Mouse (Mus musculus) embryonic facial prominence, embryonic 14.5 days (tissue): ENCODE data around the gene Coro1c. TPM values are rescaled to one million over a fixed set of nuclear protein-coding genes. Genes with fewer than 3 reads are reported as not detected.

Experiments used
- ATAC-seq: fragments of 200-750 bp; cut with Nextera tagmentation; 2 replicates; pipeline ENCODE4 v1.8.0; 2017; ENCODE audit warnings: low read depth, moderate number of reproducible peaks, moderate TSS enrichment
- DNase-seq: peaks from one replicate; pipeline ENCODE4 v3.0.0-alpha.2; 2015; ENCODE audit warnings: low spot score
- H3K27ac ChIP-seq: fragments of 300-500 bp; sonication (generic); replicated peaks from 2 replicates; pipeline ENCODE4 v1.5.1; 2014; ENCODE audit warnings: low read depth, mild to moderate bottlenecking, low read length, moderate library complexity
- H3K27me3 ChIP-seq: fragments of 300-500 bp; sonication (generic); replicated peaks from 2 replicates; pipeline ENCODE4 v1.6.1; 2014; ENCODE audit warnings: low read length; ENCODE audit not compliant: control insufficient read depth, insufficient read depth
- H3K36me3 ChIP-seq: fragments of 300-500 bp; sonication (generic); 2 replicates; pipeline ENCODE4 v1.6.1; 2014; ENCODE audit warnings: low read length, mixed read lengths; ENCODE audit not compliant: control insufficient read depth, insufficient read depth
- H3K4me1 ChIP-seq: fragments of 300-500 bp; sonication (generic); 2 replicates; pipeline ENCODE4 v1.6.1; 2014; ENCODE audit warnings: antibody characterized with exemption, low read length; ENCODE audit not compliant: control insufficient read depth, insufficient read depth
- H3K4me2 ChIP-seq: fragments of 300-500 bp; sonication (generic); 2 replicates; pipeline ENCODE4 v1.6.1; 2014; ENCODE audit warnings: low read depth, mild to moderate bottlenecking, low read length, moderate library complexity, mixed read lengths
- H3K4me3 ChIP-seq: fragments of 300-500 bp; sonication (generic); 2 replicates; pipeline ENCODE4 v1.5.1; 2014; ENCODE audit warnings: low read depth, mild to moderate bottlenecking, low read length
- H3K9ac ChIP-seq: fragments of 300-500 bp; sonication (generic); 2 replicates; pipeline ENCODE4 v1.6.1; 2014; ENCODE audit warnings: low read depth, mild to moderate bottlenecking, low read length, moderate library complexity, mixed read lengths
- H3K9me3 ChIP-seq: fragments of 300-500 bp; sonication (generic); 2 replicates; pipeline ENCODE4 v1.6.1; 2016; ENCODE audit warnings: low read length; ENCODE audit not compliant: control insufficient read depth
- WGBS: fragments of 180-500 bp; shearing (Covaris S2); extraction: QIAGEN DNeasy Blood & Tissue Kit; methylation state at CpG from one replicate; pipeline ENCODE4 v1.1.7; 2014; 5-methylcytosine and 5-hydroxymethylcytosine counted together
- polyA plus RNA-seq: library from polyadenylated mRNA; unstranded; fragments of >200 nt; fragmentation: Nextera tagmentation; extraction: Ambion mirVana; gene quantifications from 2 replicates; pipeline ENCODE4 v1.2.1, GENCODE M21; 2014

Gene Coro1c
- polyA plus RNA-seq, 1 experiment from 2014 or later = 96.9 TPM

DNA sequence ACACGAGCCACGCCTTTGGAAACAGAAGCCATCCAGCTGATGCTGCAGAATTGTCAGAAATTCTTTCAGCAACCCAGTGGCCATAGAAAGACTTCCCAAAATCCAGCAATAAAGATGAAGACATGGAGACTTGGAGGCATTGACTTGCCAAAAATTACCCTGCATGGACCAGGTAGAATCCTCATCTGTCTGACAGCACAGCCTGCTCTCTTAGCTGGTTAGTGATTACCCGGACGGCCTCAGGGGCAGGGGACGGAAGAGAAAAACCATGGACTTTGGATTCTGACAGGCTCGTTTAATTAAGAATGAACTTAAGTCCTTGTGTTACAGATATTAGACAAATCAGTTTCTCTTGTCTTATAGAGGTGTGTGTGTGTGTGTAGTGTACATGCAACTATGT lies 2.1 kb upstream of the Coro1c start:
- Histone ChIP-seq H3K4me3 (no peak overlapping the region), H3K36me3 (no peaks in the 10 kb centered on the region), H3K27me3 (no peaks in the 10 kb centered on the region), H3K27ac (no peak overlapping the region), H3K4me1 (peaks cover 20% of the 10 kb centered on the region; the same call in 1 of the 2 replicates), H3K9me3 (no peaks in the 10 kb centered on the region), H3K4me2 (no peak overlapping the region), H3K9ac (no peak overlapping the region)
- WGBS = 63% methylated on average over 6 of the region's 6 CpGs
- ATAC-seq = no peak
- no peak for DNase-seq

DNA sequence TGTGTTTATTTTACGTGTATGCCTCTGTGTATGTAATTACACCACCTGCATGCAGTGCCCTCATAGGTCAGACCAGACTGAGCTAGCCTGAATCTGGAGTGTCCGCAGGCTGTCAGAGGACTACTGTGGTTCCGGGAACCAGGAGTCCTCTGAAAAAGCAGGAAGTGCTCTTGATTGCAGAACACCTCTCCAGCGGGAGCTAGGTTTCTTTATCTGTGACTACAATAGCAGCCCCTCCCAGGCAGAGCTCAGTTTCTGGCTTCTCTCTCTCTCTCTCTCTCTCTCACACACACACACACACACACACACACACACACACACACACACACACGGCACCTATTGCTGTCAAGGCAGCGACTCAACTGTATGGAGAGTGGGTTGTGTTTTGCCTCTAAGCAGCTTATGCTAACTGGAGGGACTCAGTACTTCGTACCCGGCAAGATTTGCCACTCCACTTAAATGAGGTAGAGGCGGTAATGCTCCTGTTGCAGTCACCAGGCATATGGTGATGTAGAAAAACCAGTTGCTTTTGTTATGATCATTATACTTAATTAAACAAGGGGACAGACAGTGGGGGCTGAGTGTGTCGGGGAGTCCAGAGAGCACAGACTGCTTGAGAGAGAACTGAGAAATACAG lies 1.6 kb upstream of the Coro1c start:
- no peak overlapping the region for H3K4me2 ChIP-seq
- no peaks in the 10 kb centered on the region for H3K27me3 ChIP-seq
- H3K36me3 ChIP-seq = no peaks in the 10 kb centered on the region
- peaks cover 25% of the 10 kb centered on the region for H3K4me1 ChIP-seq
- no peak overlapping the region for H3K27ac ChIP-seq
- H3K4me3 ChIP-seq = no peak overlapping the region
- no peak overlapping the region for H3K9ac ChIP-seq
- no peaks in the 10 kb centered on the region for H3K9me3 ChIP-seq
- 30% methylated on average over 10 of the region's 10 CpGs for WGBS
- peak; percentile 36 for DNase-seq
- ATAC-seq = no peak

DNA sequence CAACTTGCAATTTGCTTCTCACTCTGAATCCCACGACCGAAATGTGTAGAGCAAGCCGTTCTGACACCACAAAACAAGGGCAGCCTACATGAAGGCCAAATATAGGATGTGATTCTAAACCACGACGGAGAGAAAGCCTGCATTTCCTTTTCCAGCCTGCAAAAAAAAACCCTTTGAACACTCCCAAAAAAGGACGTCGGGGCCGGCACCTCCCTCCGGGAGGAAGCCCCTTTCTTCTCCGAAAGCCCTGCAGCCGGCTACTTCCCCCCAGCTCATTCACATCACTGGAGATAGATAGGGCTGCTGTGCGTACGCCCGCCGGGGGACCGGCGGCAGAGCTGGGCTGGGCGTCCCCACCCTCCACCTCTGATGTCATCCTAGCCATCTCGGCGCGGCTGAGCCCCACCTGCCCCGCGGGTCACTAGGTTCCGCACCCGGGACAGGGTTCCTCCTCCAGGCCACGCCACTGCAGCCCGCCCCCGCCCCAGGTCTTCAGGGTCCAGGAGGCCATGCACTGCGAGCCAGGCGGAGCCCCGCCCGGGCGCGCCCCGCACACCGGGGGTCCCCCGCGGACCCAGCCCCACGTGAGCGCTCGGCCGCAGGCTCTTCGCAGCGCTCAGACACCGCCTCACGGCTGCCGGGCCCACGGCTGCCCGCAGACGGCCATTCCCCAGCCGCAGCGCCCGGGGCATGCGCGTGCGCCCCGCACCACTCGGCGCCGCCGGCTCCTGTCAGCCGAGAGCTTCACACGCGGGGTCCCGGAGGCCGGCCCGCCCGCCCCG lies 581 bp downstream of the Coro1c start:
- Histone ChIP-seq H3K4me1 (peaks cover 26% of the 10 kb centered on the region), H3K27ac (peak overlapping the region; percentile 91), H3K9ac (peak overlapping the region; percentile 88), H3K4me2 (peak overlapping the region; percentile 79), H3K36me3 (no peaks in the 10 kb centered on the region), H3K4me3 (peak overlapping the region; percentile 93), H3K9me3 (no peaks in the 10 kb centered on the region), H3K27me3 (no peaks in the 10 kb centered on the region)
- WGBS = 1% methylated on average over 36 of the region's 69 CpGs
- peak; percentile 51 for ATAC-seq
- peak; percentile 66 for DNase-seq

DNA sequence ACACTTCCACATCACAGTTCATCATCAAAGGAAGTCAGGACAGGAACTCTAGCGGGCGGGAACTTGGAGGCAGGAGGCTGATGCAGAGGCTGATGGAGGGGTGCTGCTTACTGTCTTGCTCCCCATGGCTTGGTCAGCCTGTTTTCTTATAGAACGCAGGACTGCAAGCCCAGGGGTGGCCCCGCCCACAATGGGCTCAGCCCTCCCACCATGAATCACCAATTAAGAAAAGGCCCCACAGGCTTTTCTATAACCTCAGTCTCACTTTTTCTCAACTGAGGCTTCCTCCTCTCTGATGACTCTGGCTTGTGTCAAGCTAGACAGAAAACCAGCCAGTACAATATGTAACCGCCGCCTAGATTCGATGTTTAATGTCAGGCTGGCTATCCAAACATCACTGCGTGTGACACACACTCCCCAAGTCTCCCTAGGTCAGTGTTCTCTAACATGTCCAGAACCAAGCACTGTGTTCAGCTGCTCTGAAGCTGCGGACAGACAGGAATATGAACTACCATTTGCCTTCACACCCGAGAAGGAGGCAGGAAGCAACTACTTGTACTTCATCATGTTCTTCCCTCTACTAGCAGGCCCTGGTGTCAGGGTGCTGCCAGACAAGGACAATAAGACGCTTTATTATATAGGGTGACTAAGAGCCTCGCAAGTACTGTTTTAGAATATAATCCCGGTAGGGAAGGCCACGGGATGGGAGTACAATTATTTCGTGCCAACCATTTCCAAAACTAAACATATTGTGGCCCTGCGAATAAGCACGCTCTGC lies 1.4 kb downstream of the Coro1c start:
- Histone ChIP-seq H3K4me3 (peak overlapping the region; percentile 93), H3K4me1 (peaks cover 26% of the 10 kb centered on the region)

DNA sequence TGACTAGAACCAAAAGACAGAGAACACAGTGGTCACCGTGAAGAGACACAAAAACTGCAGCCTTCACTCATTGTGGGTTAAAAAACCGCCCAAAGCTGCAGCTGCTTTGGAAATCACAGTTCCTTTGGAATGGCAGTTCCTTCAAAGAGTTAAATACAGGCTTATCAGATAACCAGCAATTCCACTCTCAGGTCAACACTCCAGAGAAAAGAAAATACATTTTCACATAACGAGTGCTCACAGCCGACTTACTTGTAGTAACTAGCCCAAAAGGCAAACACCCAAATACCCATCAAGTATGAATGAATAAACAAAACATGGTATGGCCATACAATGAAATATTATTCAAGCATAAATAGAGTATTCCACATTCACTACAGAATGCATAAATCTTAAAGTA lies 3.6 kb downstream of the Coro1c start:
- 27% methylated on average over 4 of the region's 4 CpGs for WGBS
- no peak overlapping the region for H3K9ac ChIP-seq
- DNase-seq = no peak
- no peaks in the 10 kb centered on the region for H3K27me3 ChIP-seq
- 0 out of 2 replicates have a peak overlapping the region, but pooled peaks have one; percentile 28 for H3K27ac ChIP-seq
- ATAC-seq = no peak
- no peaks in the 10 kb centered on the region for H3K36me3 ChIP-seq
- H3K9me3 ChIP-seq = no peaks in the 10 kb centered on the region
- no peak overlapping the region for H3K4me3 ChIP-seq
- H3K4me1 ChIP-seq = peaks cover 35% of the 10 kb centered on the region
- no peak overlapping the region for H3K4me2 ChIP-seq

More for the DNA sequence above, 1.4 kb downstream of the Coro1c start:
- H3K4me2 ChIP-seq = peak overlapping the region; percentile 79
- H3K9me3 ChIP-seq = no peaks in the 10 kb centered on the region
- peak overlapping the region; percentile 91 for H3K27ac ChIP-seq
- peak overlapping the region; percentile 88 for H3K9ac ChIP-seq
- ATAC-seq (no peak), DNase-seq (peak; percentile 60)
- no peaks in the 10 kb centered on the region for H3K27me3 ChIP-seq
- WGBS = 17% methylated on average over 17 of the region's 17 CpGs
- no peaks in the 10 kb centered on the region for H3K36me3 ChIP-seq

DNA sequence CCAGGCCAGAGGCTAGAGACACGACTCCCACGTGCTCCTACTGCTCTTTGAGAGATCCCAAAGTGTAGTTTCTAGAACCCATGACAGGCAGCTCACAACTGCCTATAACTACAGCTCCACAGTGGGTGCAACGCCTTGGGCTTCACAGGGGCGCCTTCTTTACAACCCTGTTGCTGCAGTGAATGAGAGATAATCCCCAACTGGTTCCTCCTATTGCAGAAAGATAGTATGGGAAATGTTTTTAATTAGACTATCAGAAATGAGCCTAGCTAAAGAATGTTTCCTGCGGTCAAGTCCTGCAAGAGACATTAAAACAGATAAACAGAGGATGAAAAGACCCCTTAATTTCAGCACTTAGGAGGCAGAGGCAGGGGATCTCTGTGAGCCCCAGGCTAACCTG lies 5.6 kb downstream of the Coro1c start:
- no peaks in the 10 kb centered on the region for H3K9me3 ChIP-seq
- no peak overlapping the region for H3K4me2 ChIP-seq
- no peak overlapping the region for H3K9ac ChIP-seq
- H3K4me3 ChIP-seq = no peak overlapping the region
- H3K27me3 ChIP-seq = no peaks in the 10 kb centered on the region
- ATAC-seq = no peak
- H3K4me1 ChIP-seq = peaks cover 35% of the 10 kb centered on the region
- DNase-seq = no peak
- H3K27ac ChIP-seq = no peak overlapping the region
- H3K36me3 ChIP-seq = no peaks in the 10 kb centered on the region
- 65% methylated on average over 5 of the region's 5 CpGs for WGBS

DNA sequence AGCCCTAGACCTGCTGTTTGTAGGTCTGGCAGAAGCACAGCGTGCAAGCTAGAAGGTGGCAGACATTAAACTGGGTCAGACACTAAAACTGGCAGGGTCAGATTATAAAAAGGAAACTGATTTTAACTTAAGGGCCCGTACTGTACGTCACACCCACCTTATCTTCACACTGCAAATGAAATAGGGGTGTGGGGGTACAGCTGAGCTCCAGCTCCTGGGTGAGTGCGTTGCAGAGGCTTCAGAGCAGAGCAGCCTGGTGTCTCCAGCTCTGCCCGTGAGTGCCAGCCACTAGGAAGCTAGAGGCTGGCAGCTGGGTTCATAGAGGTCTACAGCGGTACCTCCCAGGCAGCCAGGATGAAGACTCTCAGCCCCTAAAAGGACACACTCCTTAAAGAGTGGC lies 6.5 kb downstream of the Coro1c start:
- DNase-seq (no peak), ATAC-seq (no peak)
- H3K27ac ChIP-seq = no peak overlapping the region
- H3K4me2 ChIP-seq = no peak overlapping the region
- no peak overlapping the region for H3K4me3 ChIP-seq
- H3K4me1 ChIP-seq = peaks cover 31% of the 10 kb centered on the region
- H3K36me3 ChIP-seq = no peaks in the 10 kb centered on the region
- H3K27me3 ChIP-seq = no peaks in the 10 kb centered on the region
- WGBS = 81% methylated on average over 6 of the region's 6 CpGs
- no peaks in the 10 kb centered on the region for H3K9me3 ChIP-seq
- H3K9ac ChIP-seq = no peak overlapping the region

DNA sequence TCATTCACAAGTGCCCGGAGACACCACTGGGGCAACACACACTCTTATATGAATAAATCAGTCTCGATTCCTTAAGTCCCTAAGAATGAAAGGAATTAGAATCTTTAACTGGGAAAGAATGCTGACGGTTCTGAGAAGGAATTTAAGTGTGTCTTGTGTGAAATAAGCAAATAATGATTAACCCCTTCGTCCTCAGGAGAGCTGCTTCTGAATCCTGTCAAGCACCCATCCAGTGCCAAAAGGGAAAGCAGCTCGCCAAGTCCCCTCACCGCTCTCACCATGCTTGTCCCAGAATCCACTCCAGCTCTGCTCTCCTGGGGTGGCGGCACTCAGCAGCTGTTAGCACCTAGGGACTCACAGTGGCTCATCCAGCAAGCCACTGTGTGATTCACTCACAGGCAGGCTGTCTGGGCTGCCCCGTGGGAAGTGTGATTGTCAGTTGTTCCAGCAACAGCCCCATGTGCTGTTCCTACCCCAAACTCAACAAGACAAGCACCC lies 7.4 kb downstream of the Coro1c start:
- WGBS = 45% methylated on average over 8 of the region's 8 CpGs
- Histone ChIP-seq H3K36me3 (no peaks in the 10 kb centered on the region), H3K9me3 (no peaks in the 10 kb centered on the region), H3K4me2 (0 out of 2 replicates have a peak overlapping the region, but pooled peaks have one; percentile 12), H3K27me3 (no peaks in the 10 kb centered on the region), H3K9ac (peak overlapping the region; percentile 34; the same call in 1 of the 2 replicates), H3K27ac (no peak overlapping the region), H3K4me3 (no peak overlapping the region), H3K4me1 (peaks cover 23% of the 10 kb centered on the region)
- ATAC-seq (peak; percentile 44), DNase-seq (peak; percentile 61)
